Mouse (Mus musculus) testis, adult 2 months (tissue): ENCODE measurements around the gene Nsd2.

ENCODE experiments used
- CTCF ChIP-seq: fragments of 200-500 bp; IDR thresholded peaks from 2 replicates; pipeline ENCODE4 v1.5.1; 2012; ENCODE audit warnings: low read depth, mild to moderate bottlenecking, inconsistent platforms, low read length, moderate library complexity; ENCODE audit not compliant: control insufficient read depth, insufficient read depth, insufficient replicate concordance
- POLR2A ChIP-seq: fragments of 200-500 bp; IDR thresholded peaks from 2 replicates; pipeline ENCODE4 v1.6.1; 2012; ENCODE audit warnings: low read depth, mild to moderate bottlenecking, inconsistent platforms, low read length, moderate library complexity; ENCODE audit not compliant: control insufficient read depth

- no peak for TF ChIP-seq POLR2A
- TF ChIP-seq CTCF: no peak
These were observed 10.3 kb downstream of the Nsd2 start for GRCm38 (mm10) chr5:33830832-33831231.
